Mouse (Mus musculus) forebrain, embryonic 16.5 days (tissue): ENCODE measurements around the gene Arvcf. TPM values are rescaled to one million over a fixed set of nuclear protein-coding genes. Genes with fewer than 3 reads are reported as not detected.

Experiments
- ATAC-seq: fragments of 200-750 bp; cut with Nextera tagmentation; 2 replicates; pipeline ENCODE4 v1.8.0; 2017; ENCODE audit warnings: mild to moderate bottlenecking, moderate library complexity
- H3K27ac ChIP-seq: fragments of 300-500 bp; sonication (generic); 2 replicates; pipeline ENCODE4 v1.5.1; 2014; ENCODE audit warnings: low read length, control low read depth
- H3K27me3 ChIP-seq: fragments of 300-500 bp; sonication (generic); replicated peaks from 2 replicates; pipeline ENCODE4 v1.6.1; 2014; ENCODE audit warnings: low read length; ENCODE audit not compliant: control insufficient read depth, insufficient read depth
- H3K36me3 ChIP-seq: fragments of 300-500 bp; sonication (generic); 2 replicates; pipeline ENCODE4 v1.6.1; 2014; ENCODE audit not compliant: control insufficient read depth, insufficient read depth
- H3K4me1 ChIP-seq: fragments of 300-500 bp; sonication (generic); replicated peaks from 2 replicates; pipeline ENCODE4 v1.6.1; 2014; ENCODE audit warnings: low read length; ENCODE audit not compliant: control insufficient read depth, insufficient read depth
- H3K4me2 ChIP-seq: fragments of 300-500 bp; sonication (generic); 2 replicates; pipeline ENCODE4 v1.6.1; 2014; ENCODE audit warnings: mild to moderate bottlenecking, low read length, control low read depth
- H3K4me3 ChIP-seq: fragments of 300-500 bp; sonication (generic); replicated peaks from 2 replicates; pipeline ENCODE4 v1.5.1; 2014; ENCODE audit warnings: mild to moderate bottlenecking, low read length, control low read depth
- H3K9ac ChIP-seq: fragments of 300-500 bp; sonication (generic); replicated peaks from 2 replicates; pipeline ENCODE4 v1.6.1; 2014; ENCODE audit warnings: low read depth, low read length, control low read depth
- H3K9me3 ChIP-seq: fragments of 300-500 bp; sonication (generic); 2 replicates; pipeline ENCODE4 v1.6.1; 2016; ENCODE audit warnings: low read length; ENCODE audit not compliant: control insufficient read depth
- WGBS: fragments of 180-500 bp; shearing (Covaris S2); extraction: QIAGEN DNeasy Blood & Tissue Kit; methylation state at CpG from one replicate; pipeline ENCODE4 v1.1.7; 2014; 5-methylcytosine and 5-hydroxymethylcytosine counted together
- polyA plus RNA-seq: library from polyadenylated mRNA; unstranded; fragments of >200 nt; fragmentation: Nextera tagmentation; extraction: Ambion mirVana; gene quantifications from 2 replicates; pipeline ENCODE4 v1.2.1, GENCODE M21; 2015

Gene Arvcf
- polyA plus RNA-seq, 1 experiment from 2014 or later = 67.8 TPM

DNA sequence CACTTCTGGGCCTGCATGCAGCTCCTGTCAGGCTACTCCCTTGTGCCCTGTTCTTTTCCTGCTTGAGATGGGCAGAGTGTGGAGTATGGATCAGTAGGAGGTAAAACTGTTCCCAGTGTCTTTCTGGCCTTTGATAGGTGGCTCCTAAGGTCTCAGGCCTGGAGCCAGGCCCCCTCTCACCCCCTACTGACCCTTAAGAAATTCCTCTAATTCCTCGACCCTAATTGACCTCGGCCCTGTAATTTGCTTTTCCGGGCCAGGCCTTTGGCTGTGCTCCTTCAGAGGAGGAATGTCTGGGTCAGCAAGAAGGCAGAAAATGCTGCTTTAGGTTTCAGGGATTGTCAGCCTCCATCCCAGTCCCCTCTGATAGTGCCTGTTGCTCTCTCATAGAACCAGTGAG lies 35.8 kb downstream of the Arvcf start:
- WGBS = 8% methylated on average over 3 of the region's 3 CpGs
- Histone ChIP-seq H3K4me1 (peaks cover 73% of the 10 kb centered on the region), H3K27ac (no peak overlapping the region)

GRCm38 (mm10) chr16:18384211-18384610 lies 36.2 kb downstream of the Arvcf start:
- Histone ChIP-seq H3K9ac (no peak overlapping the region), H3K4me1 (peaks cover 71% of the 10 kb centered on the region), H3K27ac (no peak overlapping the region), H3K36me3 (no peaks in the 10 kb centered on the region), H3K9me3 (no peaks in the 10 kb centered on the region), H3K4me2 (no peak overlapping the region), H3K4me3 (no peak overlapping the region), H3K27me3 (no peaks in the 10 kb centered on the region)
- 23% methylated on average over 7 of the region's 7 CpGs for WGBS
- no peak for ATAC-seq

More for the DNA sequence above, 35.8 kb downstream of the Arvcf start:
- ATAC-seq = no peak
- no peaks in the 10 kb centered on the region for H3K27me3 ChIP-seq
- H3K9me3 ChIP-seq = no peaks in the 10 kb centered on the region
- no peak overlapping the region for H3K9ac ChIP-seq
- H3K4me2 ChIP-seq = no peak overlapping the region
- H3K4me3 ChIP-seq = no peak overlapping the region
- H3K36me3 ChIP-seq = no peaks in the 10 kb centered on the region

GRCm38 (mm10) chr16:18384659-18385058 lies 36.7 kb downstream of the Arvcf start:
- no peaks in the 10 kb centered on the region for H3K27me3 ChIP-seq
- H3K9me3 ChIP-seq = no peaks in the 10 kb centered on the region
- H3K36me3 ChIP-seq = no peaks in the 10 kb centered on the region
- 69% methylated on average over 8 of the region's 8 CpGs for WGBS
- no peak overlapping the region for H3K9ac ChIP-seq
- peaks cover 68% of the 10 kb centered on the region for H3K4me1 ChIP-seq
- no peak overlapping the region for H3K4me3 ChIP-seq
- no peak overlapping the region for H3K4me2 ChIP-seq
- ATAC-seq = no peak
- no peak overlapping the region; the same call in 1 of the 2 replicates for H3K27ac ChIP-seq

- no peaks in the 10 kb centered on the region for H3K27me3 ChIP-seq
- H3K9ac ChIP-seq = no peak overlapping the region
- no peak overlapping the region for H3K27ac ChIP-seq
- ATAC-seq = no peak
- no peaks in the 10 kb centered on the region for H3K9me3 ChIP-seq
- peaks cover 61% of the 10 kb centered on the region for H3K4me1 ChIP-seq
- no peak overlapping the region for H3K4me2 ChIP-seq
- 67% methylated on average over 5 of the region's 5 CpGs for WGBS
- H3K4me3 ChIP-seq = no peak overlapping the region
- no peaks in the 10 kb centered on the region for H3K36me3 ChIP-seq
Observed at GRCm38 (mm10) chr16:18385411-18385810, 37.4 kb downstream of the Arvcf start.

DNA sequence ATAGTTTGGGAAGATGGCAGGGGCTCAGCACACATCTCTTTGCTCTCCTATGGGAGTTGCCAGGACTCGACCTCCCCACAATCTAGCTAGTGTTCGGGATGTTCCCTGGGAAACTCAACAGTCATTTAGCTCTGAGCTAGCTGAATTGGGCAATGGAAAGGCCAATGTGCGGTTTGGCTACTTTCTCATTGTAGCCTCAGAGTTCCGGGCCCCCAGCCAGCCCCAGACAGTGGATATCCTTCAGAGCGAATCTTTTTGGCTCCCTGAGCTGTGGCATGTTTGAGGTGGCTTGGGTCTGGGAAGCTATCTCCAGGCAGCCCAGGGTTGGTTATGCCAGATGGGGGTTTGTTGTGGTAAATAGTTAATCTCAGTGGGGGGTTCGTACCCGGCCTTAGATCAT lies 38.5 kb downstream of the Arvcf start:
- H3K9me3 ChIP-seq = no peaks in the 10 kb centered on the region
- H3K4me1 ChIP-seq = peaks cover 50% of the 10 kb centered on the region
- no peak overlapping the region for H3K4me3 ChIP-seq
- no peak overlapping the region for H3K9ac ChIP-seq
- no peaks in the 10 kb centered on the region for H3K36me3 ChIP-seq
- H3K27me3 ChIP-seq = no peaks in the 10 kb centered on the region
- no peak for ATAC-seq
- H3K4me2 ChIP-seq = no peak overlapping the region
- no peak overlapping the region for H3K27ac ChIP-seq
- WGBS = 59% methylated on average over 7 of the region's 7 CpGs

- H3K4me3 ChIP-seq = no peak overlapping the region
- no peaks in the 10 kb centered on the region for H3K9me3 ChIP-seq
- peaks cover 45% of the 10 kb centered on the region for H3K4me1 ChIP-seq
- no peak overlapping the region for H3K4me2 ChIP-seq
- H3K9ac ChIP-seq = no peak overlapping the region
- no peaks in the 10 kb centered on the region for H3K27me3 ChIP-seq
- ATAC-seq = no peak
- no peaks in the 10 kb centered on the region for H3K36me3 ChIP-seq
- 62% methylated on average over 3 of the region's 3 CpGs for WGBS
- H3K27ac ChIP-seq = no peak overlapping the region
Observed at GRCm38 (mm10) chr16:18386972-18387371, 39.0 kb downstream of the Arvcf start.

- WGBS = 40% methylated on average over 5 of the region's 7 CpGs
- ATAC-seq = peak; percentile 11; the same call in 1 of the 2 replicates
Observed at GRCm38 (mm10) chr16:18387704-18388582, 40.0 kb downstream of the Arvcf start.

GRCm38 (mm10) chr16:18388583-18389435 lies 40.8 kb downstream of the Arvcf start:
- no peak overlapping the region for H3K4me2 ChIP-seq
- no peak overlapping the region; the same call in 1 of the 2 replicates for H3K27ac ChIP-seq
- H3K27me3 ChIP-seq = no peaks in the 10 kb centered on the region
- H3K9ac ChIP-seq = no peak overlapping the region
- 80% methylated on average over 14 of the region's 14 CpGs for WGBS
- no peaks in the 10 kb centered on the region for H3K36me3 ChIP-seq
- ATAC-seq = no peak
- H3K4me3 ChIP-seq = no peak overlapping the region
- H3K9me3 ChIP-seq = no peaks in the 10 kb centered on the region
- H3K4me1 ChIP-seq = peaks cover 43% of the 10 kb centered on the region

More at GRCm38 (mm10) chr16:18387704-18388582, 40.0 kb downstream of the Arvcf start:
- Histone ChIP-seq H3K4me2 (no peak overlapping the region), H3K4me1 (peaks cover 43% of the 10 kb centered on the region), H3K36me3 (no peaks in the 10 kb centered on the region), H3K27ac (peak overlapping the region; percentile 39; the same call in 1 of the 2 replicates), H3K27me3 (no peaks in the 10 kb centered on the region), H3K9me3 (no peaks in the 10 kb centered on the region), H3K9ac (no peak overlapping the region), H3K4me3 (no peak overlapping the region)

GRCm38 (mm10) chr16:18390399-18390798 lies 42.4 kb downstream of the Arvcf start:
- Histone ChIP-seq H3K27me3 (no peaks in the 10 kb centered on the region), H3K9me3 (no peaks in the 10 kb centered on the region), H3K4me3 (no peak overlapping the region), H3K27ac (no peak overlapping the region), H3K9ac (no peak overlapping the region), H3K4me2 (no peak overlapping the region), H3K4me1 (peaks cover 49% of the 10 kb centered on the region), H3K36me3 (no peaks in the 10 kb centered on the region)
- 74% methylated on average over 6 of the region's 6 CpGs for WGBS
- ATAC-seq = no peak
